Mouse (Mus musculus): ENCODE data around the gene Ppp1cb. TPM values are rescaled to one million over a fixed set of nuclear protein-coding genes. Genes with fewer than 3 reads are reported as not detected.
"Not testable (repeated sequence)": the region's sequence is repeated elsewhere in the genome, so short reads cannot be mapped to it uniquely, and the experiment has no call there.

The Ppp1cb gene
- total RNA-seq (2014; fragmentation: Nextera tagmentation) (112 and 221 TPM in 2 replicates), total RNA-seq (2017) (282 and 366 TPM in 2 replicates)

DNA sequence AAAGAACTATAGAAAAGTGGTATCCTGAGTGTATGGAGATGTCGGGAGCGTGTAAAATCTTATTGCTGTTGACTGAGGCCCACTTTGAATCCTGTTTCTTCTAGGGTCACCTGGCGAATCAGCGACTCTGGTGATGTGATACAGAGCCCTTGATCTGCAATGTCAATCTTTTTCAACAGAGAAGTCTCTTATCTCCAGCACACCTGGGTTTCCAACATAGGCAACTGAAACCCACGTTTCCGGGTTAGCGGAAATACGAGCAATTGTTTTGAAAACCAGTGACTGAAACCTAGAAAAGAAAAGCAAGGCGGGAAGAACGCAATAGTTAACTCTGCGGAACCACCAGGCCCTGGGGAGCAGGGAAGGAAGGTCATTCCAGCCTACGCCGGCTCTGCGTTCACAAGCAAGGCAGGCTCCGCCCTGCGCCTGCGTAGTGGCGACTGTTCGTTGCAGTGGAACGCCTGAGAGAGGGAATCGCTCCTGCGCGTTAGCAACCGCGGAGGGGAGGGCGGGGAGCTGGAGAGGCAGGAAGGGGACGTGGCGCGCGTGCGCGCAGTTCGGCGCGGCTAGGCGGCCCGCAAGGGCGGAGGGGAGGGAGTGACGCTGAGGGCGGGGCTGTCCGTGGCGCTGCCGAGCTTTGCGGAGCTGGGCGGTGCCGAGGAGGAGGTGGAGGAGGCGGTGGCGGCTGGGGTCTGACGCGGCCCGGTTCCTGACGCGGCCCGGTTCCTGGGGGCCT is at the start of gene Ppp1cb:
Ppp1cb (plus strand) TSS at position 436 of the 736 bp plus-strand sequence.
- ATAC-seq (replicated peaks; ENCODE audit: poor library complexity, severe bottlenecking): peak; percentile 93

DNA sequence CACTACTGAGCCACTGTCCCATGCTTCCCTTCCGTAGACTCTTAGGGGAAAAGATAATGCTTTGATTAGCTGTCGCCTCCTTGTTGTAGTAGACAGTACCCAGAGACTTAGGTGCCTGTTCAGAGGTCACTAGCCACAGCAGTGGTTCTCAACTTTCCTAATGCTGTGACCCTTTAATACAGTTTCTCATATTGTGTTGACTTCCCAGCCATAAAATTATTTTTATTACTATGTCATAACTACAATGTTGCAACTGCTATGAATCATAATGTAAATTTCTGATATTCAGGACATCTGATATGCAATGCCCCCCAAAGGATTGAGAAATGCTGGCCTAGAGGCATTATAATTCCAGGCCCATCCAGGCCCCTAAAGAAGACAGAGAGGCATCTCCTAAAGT is 48.9 kb upstream of the Ppp1cb start:
- no peak for ATAC-seq (replicated peaks; ENCODE audit: poor library complexity, severe bottlenecking)

DNA sequence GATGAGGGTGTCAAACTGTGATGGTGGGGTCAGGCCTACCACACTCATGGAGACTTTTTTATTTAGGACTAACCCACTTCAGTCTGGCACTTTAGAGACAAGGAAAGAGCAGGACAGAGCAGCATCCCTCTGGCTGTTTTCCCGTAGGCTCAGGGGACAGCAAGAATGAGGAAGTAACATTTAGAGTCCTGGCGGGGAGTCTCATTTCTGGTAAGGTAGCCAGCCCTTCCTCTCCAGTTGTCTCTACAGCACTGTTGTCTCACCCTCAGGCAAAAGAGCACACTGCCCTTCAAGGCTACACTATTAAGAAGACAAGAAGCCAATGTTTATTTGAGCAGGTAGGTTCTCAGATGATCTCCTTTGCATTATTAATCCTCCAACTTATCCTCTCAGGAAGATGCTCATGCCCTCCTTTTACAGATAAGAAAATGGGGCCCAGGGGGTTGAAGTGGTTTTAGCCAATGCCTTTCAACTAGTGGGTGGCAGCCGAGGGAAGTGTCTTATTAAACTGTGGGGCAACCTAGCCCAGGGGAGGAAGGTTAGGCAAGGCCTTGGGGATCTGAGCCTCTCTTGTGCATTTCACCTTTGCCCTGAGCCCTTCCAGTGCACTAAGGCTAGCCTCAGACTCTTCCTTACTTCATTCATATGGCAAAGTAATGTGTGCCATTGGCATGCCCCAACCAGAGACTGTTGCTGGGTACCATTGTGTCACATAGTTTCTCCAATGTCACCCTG is 47.5 kb upstream of the Ppp1cb start:
- peak; percentile 61 for ATAC-seq (replicated peaks; ENCODE audit: poor library complexity, severe bottlenecking)

DNA sequence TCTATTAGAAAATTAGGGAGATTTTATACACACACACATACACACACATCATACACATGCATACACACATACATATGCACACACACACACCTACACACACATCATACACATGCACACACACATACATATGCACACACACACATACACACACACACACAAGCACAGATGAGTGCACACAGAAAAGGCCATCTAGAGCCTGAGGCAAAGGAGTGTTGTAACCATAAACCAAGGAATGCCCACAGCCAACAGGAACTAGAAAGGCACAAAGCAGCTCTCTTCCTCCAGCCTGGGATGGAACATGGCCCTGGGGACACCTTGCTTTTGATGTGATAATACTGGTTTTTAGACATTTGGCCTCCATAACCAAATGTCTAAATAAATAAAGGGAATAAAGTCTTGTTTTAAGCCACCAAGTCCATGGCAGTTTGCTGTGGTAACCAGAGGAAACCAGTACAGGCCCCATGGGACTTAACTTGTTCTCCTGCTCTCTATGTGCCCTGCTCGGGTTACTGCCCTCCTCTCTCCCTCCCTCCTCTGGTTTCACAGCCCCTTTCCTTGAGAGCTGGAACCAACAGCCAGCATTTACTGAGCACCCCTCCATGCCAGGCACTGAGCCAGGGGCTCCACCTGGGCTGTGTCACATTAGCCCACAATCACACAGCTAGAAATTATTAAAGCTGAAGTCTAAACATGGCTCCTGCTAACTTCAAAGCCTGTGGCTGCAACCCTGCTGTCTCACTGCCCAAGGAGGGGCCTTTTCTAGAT is 46.3 kb upstream of the Ppp1cb start:
- peak; percentile 30; the same call in 1 of the 2 replicates for ATAC-seq (replicated peaks; ENCODE audit: poor library complexity, severe bottlenecking)

DNA sequence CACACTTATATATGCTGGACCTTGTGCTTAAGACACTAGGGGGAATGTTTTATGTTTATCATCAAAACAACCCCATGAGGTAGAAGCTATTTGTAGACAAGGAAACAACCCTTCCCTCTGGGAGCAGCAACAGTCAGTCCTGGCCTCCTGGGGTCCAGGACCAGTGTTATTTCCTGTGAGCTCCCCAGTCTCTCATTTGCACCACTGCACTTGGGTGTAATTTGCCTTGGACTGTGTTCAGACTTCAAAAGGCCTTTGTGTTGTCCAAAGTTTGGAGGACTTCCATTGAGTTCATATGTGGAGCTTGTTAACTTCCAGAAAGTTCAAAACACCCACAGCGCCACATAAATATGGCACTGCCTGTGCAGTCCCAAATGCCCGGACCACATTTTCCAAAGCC is 45.6 kb upstream of the Ppp1cb start:
- ATAC-seq (replicated peaks; ENCODE audit: poor library complexity, severe bottlenecking): no peak

DNA sequence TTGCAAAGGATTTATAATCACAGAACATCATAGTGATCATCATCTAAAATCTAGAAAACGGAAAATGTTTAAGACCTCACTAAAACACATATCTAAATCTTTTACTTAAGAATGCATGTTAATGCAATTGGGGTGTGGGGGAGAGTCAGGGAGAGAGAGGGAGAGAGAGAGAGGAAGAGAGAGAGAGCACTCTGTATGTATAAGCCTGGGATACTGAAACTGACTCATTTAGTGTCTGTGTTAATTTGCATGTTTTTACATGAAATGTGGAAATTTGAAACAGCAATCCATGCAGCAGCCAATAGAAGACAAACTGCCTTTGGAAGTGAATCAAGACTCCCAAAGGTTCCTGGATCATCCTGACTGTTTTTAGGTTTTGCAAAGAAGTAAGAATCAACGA is 45.1 kb upstream of the Ppp1cb start:
- ATAC-seq (replicated peaks; ENCODE audit: poor library complexity, severe bottlenecking): no peak

- ATAC-seq (replicated peaks; ENCODE audit: poor library complexity, severe bottlenecking): no peak
Observed at GRCm38 (mm10) chr5:32414461-32414985, 44.1 kb upstream of the Ppp1cb start.

- no peak for ATAC-seq (replicated peaks; ENCODE audit: poor library complexity, severe bottlenecking)
Observed at GRCm38 (mm10) chr5:32415554-32415953, 43.1 kb upstream of the Ppp1cb start.

- no peak for ATAC-seq (replicated peaks; ENCODE audit: poor library complexity, severe bottlenecking)
Observed at GRCm38 (mm10) chr5:32416881-32417280, 41.8 kb upstream of the Ppp1cb start.

GRCm38 (mm10) chr5:32422081-32422589 is 36.5 kb upstream of the Ppp1cb start:
- no peak for ATAC-seq (replicated peaks; ENCODE audit: poor library complexity, severe bottlenecking)

DNA sequence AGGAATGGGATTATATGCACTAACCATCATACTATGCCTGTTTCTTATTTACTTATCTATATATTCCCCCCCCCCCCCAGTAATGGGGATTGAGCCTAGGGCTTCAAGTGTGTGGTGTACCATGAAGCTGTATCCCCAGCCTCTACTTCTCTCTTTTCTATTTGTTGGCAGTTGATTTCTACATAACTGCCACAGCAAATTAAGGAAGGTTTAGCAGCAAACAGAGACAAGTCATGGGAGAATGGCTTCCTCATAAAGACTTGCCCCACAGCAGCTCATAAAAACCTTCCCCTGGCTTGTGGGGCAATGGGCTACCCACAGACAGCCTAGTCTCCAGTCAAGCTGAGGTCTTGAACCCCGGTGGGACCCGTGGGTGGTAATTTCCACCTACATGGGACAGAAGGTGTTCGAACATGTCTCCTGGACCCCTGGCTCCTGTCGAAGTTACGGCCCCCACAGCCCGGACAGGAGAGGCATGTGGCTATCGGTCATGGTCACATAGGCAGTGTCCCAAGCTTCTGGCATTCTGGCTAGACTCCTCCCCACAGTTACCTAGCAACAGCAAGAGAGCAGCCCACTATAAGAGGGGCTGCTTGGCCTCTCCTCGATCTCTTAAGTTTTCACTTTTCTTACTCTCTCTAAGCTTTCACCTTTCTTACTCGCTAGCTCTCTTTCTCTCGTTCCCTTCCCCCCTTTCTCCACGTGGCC is 35.1 kb upstream of the Ppp1cb start:
- ATAC-seq (replicated peaks; ENCODE audit: poor library complexity, severe bottlenecking): peak; percentile 90

DNA sequence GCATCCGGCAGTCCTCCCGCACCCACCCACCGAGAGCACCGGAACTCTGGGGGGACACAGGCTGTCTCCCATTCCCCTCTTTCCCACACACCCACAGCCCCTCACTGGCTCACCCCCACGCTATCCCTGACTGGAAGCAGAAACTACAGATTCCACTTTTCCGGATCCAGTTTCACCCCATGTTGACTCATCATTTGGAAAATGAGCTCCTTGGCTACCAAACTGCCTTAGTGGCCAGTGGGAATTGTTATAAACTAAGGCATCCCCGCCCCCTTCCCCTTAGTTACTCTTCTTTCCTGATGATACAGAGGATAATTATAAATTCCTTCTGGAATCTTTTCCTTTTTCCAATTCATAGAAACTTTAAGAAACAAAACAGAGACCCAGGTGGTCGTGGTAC is 34.2 kb upstream of the Ppp1cb start:
- ATAC-seq (replicated peaks; ENCODE audit: poor library complexity, severe bottlenecking): no peak

DNA sequence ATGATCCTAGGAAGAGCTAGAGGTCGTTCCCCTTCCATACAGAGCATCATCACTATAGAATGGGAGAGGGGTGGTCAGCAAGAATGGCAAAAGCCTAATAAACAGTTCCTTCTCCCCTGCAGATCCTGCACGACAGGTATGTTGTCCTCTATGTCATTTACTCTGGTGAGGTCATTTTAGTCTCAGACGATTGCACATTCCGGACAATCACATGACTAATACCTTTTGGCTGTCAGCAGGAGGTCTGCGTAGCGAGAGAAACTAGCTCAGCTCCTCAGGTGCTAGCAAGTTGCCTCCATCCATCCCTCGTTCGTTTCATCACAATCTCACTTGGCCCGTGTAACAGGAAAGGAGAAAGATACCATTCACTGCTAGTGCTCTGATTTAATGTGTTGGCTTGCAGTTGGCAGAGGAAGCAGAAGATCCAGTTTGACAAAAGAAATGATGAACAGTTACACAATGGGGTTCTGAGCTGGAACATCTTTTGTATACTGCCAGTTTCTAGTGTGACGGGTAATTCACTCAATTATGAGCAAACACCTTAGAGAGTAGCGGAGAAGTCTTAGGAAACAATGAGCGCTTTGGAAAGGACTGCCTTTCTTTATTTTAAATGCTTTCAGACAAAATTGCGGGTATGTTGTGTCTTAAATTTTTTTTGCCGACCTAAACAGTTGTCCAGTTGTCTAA is 33.0 kb upstream of the Ppp1cb start:
- ATAC-seq (replicated peaks; ENCODE audit: poor library complexity, severe bottlenecking): no peak

DNA sequence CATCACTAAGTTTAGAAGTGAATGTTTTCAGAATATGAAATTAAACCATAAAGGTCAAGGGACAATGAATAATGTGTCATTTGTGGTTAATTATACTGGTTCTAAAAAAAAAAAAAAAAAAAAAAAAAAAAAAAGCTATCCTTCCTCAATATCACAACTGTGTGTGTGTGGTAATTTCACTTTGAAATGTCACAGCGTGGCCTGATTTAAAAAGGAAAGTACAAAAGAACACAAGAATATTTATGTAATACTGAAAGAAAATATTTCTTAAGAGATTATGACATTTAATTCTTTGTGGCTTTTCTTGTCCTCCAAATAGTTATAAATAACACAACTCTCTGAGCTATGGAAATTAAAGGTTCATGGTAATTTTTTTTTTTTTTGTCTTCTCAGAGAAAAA is 28.2 kb upstream of the Ppp1cb start:
- ATAC-seq (replicated peaks; ENCODE audit: poor library complexity, severe bottlenecking): peak; percentile 79

DNA sequence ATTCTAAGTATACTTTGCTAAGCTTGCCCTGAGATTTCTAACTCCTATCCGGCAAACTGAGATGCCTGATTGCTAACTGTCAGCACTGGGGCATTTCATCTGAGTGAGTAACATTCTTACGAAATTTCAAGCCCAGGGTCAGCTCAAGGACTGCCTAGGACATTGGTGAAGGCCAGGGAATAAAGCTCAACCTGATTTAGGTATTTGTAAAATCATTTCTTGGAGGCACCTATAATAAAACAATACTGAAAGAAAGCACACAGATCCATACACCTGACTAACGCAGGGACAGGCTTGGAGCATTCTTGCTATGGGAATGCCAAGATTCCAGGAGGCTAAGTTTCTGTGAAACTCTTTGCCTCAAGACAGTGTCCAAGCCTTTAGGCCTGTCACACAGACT is 24.3 kb upstream of the Ppp1cb start:
- ATAC-seq (replicated peaks; ENCODE audit: poor library complexity, severe bottlenecking): not testable (repeated sequence)

DNA sequence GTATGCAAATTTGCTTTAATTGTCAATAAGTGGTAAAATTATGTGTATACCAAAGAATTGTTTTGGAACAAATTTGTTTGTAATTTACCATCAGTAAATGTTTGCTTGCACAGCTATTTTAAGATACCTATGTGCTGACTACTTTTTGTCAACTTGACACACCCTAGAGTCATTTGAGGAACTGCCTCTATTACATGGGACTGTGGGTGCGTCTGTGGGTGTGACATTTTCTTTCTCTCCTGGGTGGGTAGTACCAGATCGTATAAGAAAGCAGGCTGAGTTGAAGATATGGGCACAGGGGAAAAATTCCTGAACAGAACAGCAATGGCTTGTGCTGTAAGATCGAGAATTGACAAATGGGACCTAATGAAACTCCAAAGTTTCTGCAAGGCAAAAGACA is 23.0 kb upstream of the Ppp1cb start:
- no peak; the same call in 1 of the 2 replicates for ATAC-seq (replicated peaks; ENCODE audit: poor library complexity, severe bottlenecking)

GRCm38 (mm10) chr5:32437901-32438563 is 20.6 kb upstream of the Ppp1cb start:
- ATAC-seq (replicated peaks; ENCODE audit: poor library complexity, severe bottlenecking): peak; percentile 55

- no peak for ATAC-seq (replicated peaks; ENCODE audit: poor library complexity, severe bottlenecking)
Observed at GRCm38 (mm10) chr5:32438564-32438922, 20.1 kb upstream of the Ppp1cb start.

DNA sequence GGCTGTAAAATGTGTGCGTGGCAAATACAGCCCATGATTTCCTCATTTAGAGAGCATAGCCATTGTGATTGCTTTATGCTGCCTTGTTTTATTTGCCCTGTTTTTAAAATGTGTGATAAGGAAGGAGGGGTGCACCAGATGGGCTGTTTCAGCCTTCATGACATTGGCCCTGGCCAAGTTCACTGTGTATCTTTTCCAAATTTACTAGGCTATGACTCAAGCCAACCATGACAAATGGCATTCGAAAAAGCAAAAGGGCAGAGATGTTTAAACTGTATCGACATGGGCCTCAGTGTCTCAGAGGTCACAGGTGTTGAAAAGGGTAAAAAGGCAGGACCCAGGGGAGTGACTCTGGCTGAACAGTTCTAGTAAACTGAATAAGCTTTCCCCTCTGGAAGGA is 17.3 kb upstream of the Ppp1cb start:
- ATAC-seq (replicated peaks; ENCODE audit: poor library complexity, severe bottlenecking): no peak

All from granulocyte monocyte progenitor cell, adult 5-6 weeks (primary cell).